Mouse (Mus musculus) urinary bladder, postnatal 14 days (tissue): ENCODE measurements around the gene Atmin.
A peak's percentile ranks its signal among the peaks of the same experiment; 100 is the strongest.

Experiments
- DNase-seq: peaks from one replicate; pipeline ENCODE4 v3.0.0; 2021; ENCODE audit warnings: low spot score

Gene Atmin

GRCm38 (mm10) chr8:116951369-116951768 is 8.2 kb downstream of the Atmin start:
- DNase-seq, result peak; percentile 19

GRCm38 (mm10) chr8:116951778-116952177 is 8.6 kb downstream of the Atmin start:
- no peak for DNase-seq

- no peak for DNase-seq
These were observed 9.2 kb downstream of the Atmin start for GRCm38 (mm10) chr8:116952428-116952827.

GRCm38 (mm10) chr8:116954415-116954814 is 11.2 kb downstream of the Atmin start:
- no peak for DNase-seq

- DNase-seq, result no peak
These were observed 26.3 kb downstream of the Atmin start for GRCm38 (mm10) chr8:116969531-116969930.

- DNase-seq, result no peak
These were observed 31.9 kb downstream of the Atmin start for GRCm38 (mm10) chr8:116975066-116975465.

GRCm38 (mm10) chr8:116975606-116976005 is 32.4 kb downstream of the Atmin start:
- DNase-seq, result no peak

GRCm38 (mm10) chr8:116978052-116978451 is 34.9 kb downstream of the Atmin start:
- DNase-seq, result no peak

GRCm38 (mm10) chr8:116978631-116979256 is 35.6 kb downstream of the Atmin start, which contains the start of gene 1700030J22Rik:
Gene 1700030J22Rik, minus strand, starts transcription at chr8:116978959.
- DNase-seq, result peak; percentile 99

- DNase-seq, result peak; percentile 62
These were observed 36.9 kb downstream of the Atmin start for GRCm38 (mm10) chr8:116980117-116980516.

GRCm38 (mm10) chr8:116989842-116990241 is 46.6 kb downstream of the Atmin start:
- DNase-seq, result no peak

- no peak for DNase-seq
These were observed 48.0 kb downstream of the Atmin start for GRCm38 (mm10) chr8:116991241-116991640.

- DNase-seq, result peak; percentile 31
These were observed 49.2 kb downstream of the Atmin start for GRCm38 (mm10) chr8:116992176-116992971.

GRCm38 (mm10) chr8:116993095-116993867 is 50.1 kb downstream of the Atmin start, which contains the start of gene Gcsh:
Gene Gcsh, minus strand, starts transcription at chr8:116993537.
- peak; percentile 99 for DNase-seq

GRCm38 (mm10) chr8:116994016-116994716 is 51.0 kb downstream of the Atmin start:
- no peak for DNase-seq
